35 mouse cellular contexts compared by ENCODE assay signal in the genomic region with DNA sequence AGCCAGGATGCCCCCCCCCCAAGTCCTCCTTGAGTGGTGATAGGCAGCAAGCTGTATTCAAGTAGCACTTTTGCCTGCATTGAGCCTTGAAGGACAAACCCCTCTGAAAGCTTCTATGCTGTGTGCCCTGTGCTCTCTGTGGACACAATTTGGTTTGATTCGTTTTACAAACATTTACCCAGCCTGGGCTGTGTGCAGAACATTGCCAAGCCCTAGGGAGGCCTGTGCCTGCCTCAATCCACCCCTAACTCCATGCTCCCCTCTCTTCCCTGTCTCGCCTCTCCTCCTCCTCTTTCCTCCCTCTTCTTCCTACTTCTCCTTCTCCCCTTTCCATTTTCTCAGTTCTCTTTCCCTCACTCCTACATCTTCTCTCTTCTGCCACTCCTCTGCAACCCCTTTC. TPM values are rescaled to one million over a fixed set of nuclear protein-coding genes. Genes with fewer than 3 reads are reported as not detected.
DNase-seq lines count a peak whose midpoint lies in the region; ATAC-seq and TF ChIP-seq lines count a peak whose summit lies in the region.
"Had no signal": no experiment of that assay in that cellular context is flagged by ENCODE, and none has a peak within 500 bp of the region (broad histone marks: within the 10 kb centered on the region; RNA-seq: fewer than 3 reads in every experiment).

No protein-coding gene starts in this region.

- H3K4me1 ChIP-seq in liver, embryonic 11.5 days (replicated peaks; ENCODE audit: control insufficient read depth, insufficient read depth, low read length) = peaks cover 18% of the 10 kb centered on the region
- H3K4me1 ChIP-seq in liver, embryonic 12.5 days = peaks cover 7% of the 10 kb centered on the region
- peaks cover 60% of the 10 kb centered on the region for H3K4me1 ChIP-seq in limb, embryonic 10.5 days
- peaks cover 7% of the 10 kb centered on the region; the same call in 1 of the 2 replicates for H3K4me1 ChIP-seq in stomach, postnatal 0 days (replicated peaks; ENCODE audit: control insufficient read depth, insufficient read depth)
- no peaks in the 10 kb centered on the region for H3K4me1 ChIP-seq in forebrain, postnatal 0 days (ENCODE audit: insufficient read depth)

- H3K4me3 ChIP-seq in liver, embryonic 11.5 days (ENCODE audit: low read depth, low read length) = no peak overlapping the region
- H3K4me3 ChIP-seq in liver, embryonic 12.5 days = no peak overlapping the region
- H3K4me3 ChIP-seq in limb, embryonic 10.5 days = no peak overlapping the region
- H3K4me3 ChIP-seq in stomach, postnatal 0 days (ENCODE audit: low read depth, low read length) = no peak overlapping the region
- no peak overlapping the region for H3K4me3 ChIP-seq in forebrain, postnatal 0 days (ENCODE audit: low read depth, low read length)
- H3K4me3 ChIP-seq: embryonic facial prominence, embryonic 15.5 days; gastrocnemius, adult 2 months; heart, embryonic 12.5 days; hindbrain, embryonic 15.5 days; neural tube, embryonic 15.5 days had no signal

- no peaks in the 10 kb centered on the region for H3K36me3 ChIP-seq in liver, embryonic 11.5 days (ENCODE audit: control insufficient read depth, insufficient read depth, low read length)
- no peaks in the 10 kb centered on the region for H3K36me3 ChIP-seq in liver, embryonic 12.5 days
- no peaks in the 10 kb centered on the region for H3K36me3 ChIP-seq in limb, embryonic 10.5 days
- H3K36me3 ChIP-seq in stomach, postnatal 0 days (ENCODE audit: control insufficient read depth, insufficient read depth, low read length) = no peaks in the 10 kb centered on the region
- H3K36me3 ChIP-seq in forebrain, postnatal 0 days (ENCODE audit: insufficient read depth) = no peaks in the 10 kb centered on the region
- H3K36me3 ChIP-seq: embryonic facial prominence, embryonic 15.5 days; G1E; heart, embryonic 12.5 days; hindbrain, embryonic 15.5 days; neural tube, embryonic 15.5 days had no signal

- 0 out of 2 replicates have a peak overlapping the region, but pooled peaks have one; percentile 9 for H3K9ac ChIP-seq in liver, embryonic 11.5 days (ENCODE audit: low read depth, low read length)
- H3K9ac ChIP-seq in liver, embryonic 12.5 days = no peak overlapping the region
- no peak overlapping the region for H3K9ac ChIP-seq in stomach, postnatal 0 days (ENCODE audit: low read length)
- H3K9ac ChIP-seq in forebrain, postnatal 0 days = no peak overlapping the region
- H3K9ac ChIP-seq: embryonic facial prominence, embryonic 15.5 days; heart, embryonic 12.5 days; hindbrain, embryonic 15.5 days; liver, postnatal 0 days; neural tube, embryonic 15.5 days had no signal

- no peak for TF ChIP-seq EP300 in stomach, postnatal 0 days (optimal IDR thresholded peaks at IDR 0.05)

- DNase-seq in embryo, embryonic 11 days = peak; percentile 2
- DNase-seq in embryo, embryonic 10 days (ENCODE audit: low spot score) = no peak
- DNase-seq in liver, embryonic 11.5 days (ENCODE audit: low spot score) = no peak
- DNase-seq in limb, embryonic 10.5 days (ENCODE audit: low spot score) = no peak
- DNase-seq in stomach, postnatal 0 days (ENCODE audit: low spot score) = peak; percentile 48
- no peak for DNase-seq in urinary bladder, postnatal 25 days (ENCODE audit: low spot score)
- DNase-seq in forebrain, postnatal 0 days = no peak
- DNase-seq: adrenal gland, postnatal 10 days; cerebellum, adult 9-10 months; cerebellum, postnatal 36 days; gastrocnemius, adult 2 months; gastrocnemius, postnatal 36 days; heart, adult 18-20 months; kidney, adult 2 months; layer of hippocampus, postnatal 36 days; liver, postnatal 0 days; midbrain, embryonic 14.5 days; retina, postnatal 1 day; right cerebral cortex, postnatal 25 days; thymus, postnatal 14 days had no signal

- no peak for ATAC-seq in liver, embryonic 11.5 days (replicated peaks; ENCODE audit: low FRiP score)
- no peak for ATAC-seq in liver, embryonic 12.5 days
- peak; percentile 73; the same call in 1 of the 2 replicates for ATAC-seq in stomach, postnatal 0 days (ENCODE audit: low FRiP score, low TSS enrichment)
- ATAC-seq in forebrain, postnatal 0 days = no peak
- ATAC-seq: forebrain, embryonic 14.5 days; inflammation-experienced regulatory T-cells, adult 6 months; lung, postnatal 0 days; Patski had no signal

- no peak overlapping the region for H3K4me2 ChIP-seq in liver, embryonic 11.5 days
- H3K4me2 ChIP-seq in liver, embryonic 12.5 days = no peak overlapping the region
- no peak overlapping the region for H3K4me2 ChIP-seq in stomach, postnatal 0 days (replicated peaks; ENCODE audit: low read depth)
- no peak overlapping the region for H3K4me2 ChIP-seq in forebrain, postnatal 0 days (ENCODE audit: low read depth)
- H3K4me2 ChIP-seq: embryonic facial prominence, embryonic 15.5 days; heart, embryonic 12.5 days; hindbrain, embryonic 15.5 days; neural tube, embryonic 15.5 days had no signal

- H3K27ac ChIP-seq in liver, embryonic 11.5 days (ENCODE audit: low read depth, low read length) = no peak overlapping the region
- no peak overlapping the region for H3K27ac ChIP-seq in liver, embryonic 12.5 days
- peak overlapping the region; percentile 50; the same call in 1 of the 2 replicates for H3K27ac ChIP-seq in limb, embryonic 10.5 days
- H3K27ac ChIP-seq in stomach, postnatal 0 days (replicated peaks) = peak overlapping the region; percentile 24; the same call in 1 of the 2 replicates
- H3K27ac ChIP-seq in forebrain, postnatal 0 days (ENCODE audit: low read depth, low read length) = no peak overlapping the region
- H3K27ac ChIP-seq: embryonic facial prominence, embryonic 15.5 days; gastrocnemius, adult 2 months; hindbrain, embryonic 15.5 days; kidney, postnatal 0 days; macrophage; neural tube, embryonic 15.5 days had no signal

- TF ChIP-seq CTCF in stomach, postnatal 0 days (IDR thresholded peaks at IDR 0.05; ENCODE audit: low read depth) = no peak
- TF ChIP-seq CTCF in forebrain, postnatal 0 days (IDR thresholded peaks at IDR 0.05; ENCODE audit: low read depth) = no peak

- peaks cover 10% of the 10 kb centered on the region for H3K27me3 ChIP-seq in liver, embryonic 11.5 days (replicated peaks; ENCODE audit: control insufficient read depth, insufficient read depth, low read length)
- H3K27me3 ChIP-seq in liver, embryonic 12.5 days (replicated peaks) = peaks cover 25% of the 10 kb centered on the region
- H3K27me3 ChIP-seq in limb, embryonic 10.5 days (ENCODE audit: low read depth, poor library complexity, severe bottlenecking) = 0 out of 2 replicates have a peak, but pooled peaks cover 6% of the 10 kb centered on the region
- H3K27me3 ChIP-seq in stomach, postnatal 0 days (ENCODE audit: control insufficient read depth, insufficient read depth, low read length) = no peaks in the 10 kb centered on the region
- no peaks in the 10 kb centered on the region for H3K27me3 ChIP-seq in forebrain, postnatal 0 days (ENCODE audit: insufficient read depth, low read length)
- H3K27me3 ChIP-seq: embryonic facial prominence, embryonic 15.5 days; Patski had no signal

- WGBS in liver, embryonic 11.5 days = 31% methylated on average over 2 of the region's 2 CpGs
- WGBS in liver, embryonic 12.5 days (ENCODE audit: insufficient replicate concordance) = 28% methylated on average over 2 of the region's 2 CpGs
- 39% methylated on average over 2 of the region's 2 CpGs for WGBS in limb, embryonic 10.5 days
- WGBS in stomach, postnatal 0 days = 13% methylated on average over 2 of the region's 2 CpGs
- WGBS in forebrain, postnatal 0 days = 46% methylated on average over 2 of the region's 2 CpGs

- no peaks in the 10 kb centered on the region for H3K9me3 ChIP-seq in liver, embryonic 11.5 days (ENCODE audit: control insufficient read depth, low read length)
- no peaks in the 10 kb centered on the region for H3K9me3 ChIP-seq in liver, embryonic 12.5 days (replicated peaks)
- H3K9me3 ChIP-seq in limb, embryonic 10.5 days (replicated peaks) = no peaks in the 10 kb centered on the region
- H3K9me3 ChIP-seq in stomach, postnatal 0 days (ENCODE audit: control insufficient read depth, low read length) = no peaks in the 10 kb centered on the region
- no peaks in the 10 kb centered on the region for H3K9me3 ChIP-seq in forebrain, postnatal 0 days (ENCODE audit: low read length)
- H3K9me3 ChIP-seq: embryonic facial prominence, embryonic 15.5 days; heart, embryonic 12.5 days; hindbrain, embryonic 15.5 days; neural tube, embryonic 15.5 days had no signal

RNA-seq across cellular contexts. Expression of gene Dlk1, which starts 29.5 kb away (rescaled TPM):
- polyA plus RNA-seq in liver, embryonic 11.5 days (2014; fragmentation: Nextera tagmentation; extraction: Ambion mirVana) = 744 and 770 TPM in 2 replicates
- 529 and 540 TPM in 2 replicates for polyA plus RNA-seq in liver, embryonic 12.5 days (2016; fragmentation: Nextera tagmentation; extraction: Ambion mirVana)
- polyA plus RNA-seq in limb, embryonic 10.5 days (2016; fragmentation: Nextera tagmentation; extraction: Ambion mirVana) = 106 and 159 TPM in 2 replicates
- polyA plus RNA-seq in stomach, postnatal 0 days (2015; fragmentation: Nextera tagmentation; extraction: Ambion mirVana) = 183 and 187 TPM in 2 replicates
- total RNA-seq in forebrain, postnatal 0 days (2014; rRNA removed) = 16.5 and 35.8 TPM in 2 replicates
- 12.6 and 18.8 TPM in 2 replicates for polyA plus RNA-seq in forebrain, postnatal 0 days (2015; fragmentation: Nextera tagmentation; extraction: Ambion mirVana)
- total RNA-seq: hematopoietic stem cell, adult 5-6 weeks; liver, adult 2 months; megakaryocyte-erythroid progenitor cell, adult 5-6 weeks had no signal
- polyA plus RNA-seq: G1E; inflammation-experienced regulatory T-cells, adult 6 months; macrophage; Patski had no signal

Comparison
In these comparisons a context has a peak if more than half of its experiments do, and no peak if none do; other contexts are left out.
1. DNase-seq: peak in embryo, embryonic 11 days (single experiment) and stomach, postnatal 0 days (single experiment); none in embryo, embryonic 10 days (single experiment), liver, embryonic 11.5 days (single experiment), limb, embryonic 10.5 days (single experiment), urinary bladder, postnatal 25 days (single experiment) and forebrain, postnatal 0 days (single experiment).
2. H3K27ac ChIP-seq: peak in limb, embryonic 10.5 days (single experiment) and stomach, postnatal 0 days (single experiment); none in liver, embryonic 11.5 days (single experiment), liver, embryonic 12.5 days (single experiment) and forebrain, postnatal 0 days (single experiment).